Mouse (Mus musculus): ENCODE data around the gene Gm28047.
"Not testable (repeated sequence)": the region's sequence is repeated elsewhere in the genome, so short reads cannot be mapped to it uniquely, and the experiment has no call there.

The Gm28047 gene

GRCm38 (mm10) chr15:102619486-102619885 is 5.4 kb downstream of the Gm28047 start:
- DNase-seq (ENCODE audit: low spot score) = no peak

GRCm38 (mm10) chr15:102617654-102618053 is 7.2 kb downstream of the Gm28047 start:
- no peak for DNase-seq (ENCODE audit: low spot score)

DNA sequence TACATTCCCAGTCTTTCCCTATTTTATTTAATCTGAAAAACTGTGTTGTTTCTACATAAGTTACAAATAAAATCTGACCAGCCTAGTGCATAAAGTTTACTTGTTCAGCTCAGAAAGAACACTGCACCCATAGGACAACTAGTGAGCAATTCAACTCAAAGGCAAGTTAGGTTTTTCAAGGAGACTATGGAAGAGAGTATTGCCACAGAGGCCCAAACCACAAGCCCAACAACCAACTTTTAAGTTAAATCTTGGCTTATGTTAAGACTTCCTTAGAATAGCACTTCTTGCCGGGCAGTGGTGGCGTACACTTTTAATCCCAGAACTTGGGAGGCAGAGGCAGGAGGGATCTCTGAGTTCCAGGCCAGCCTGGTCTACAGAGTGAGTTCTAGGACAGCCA is 8.7 kb downstream of the Gm28047 start:
- DNase-seq (ENCODE audit: low spot score) = no peak

DNA sequence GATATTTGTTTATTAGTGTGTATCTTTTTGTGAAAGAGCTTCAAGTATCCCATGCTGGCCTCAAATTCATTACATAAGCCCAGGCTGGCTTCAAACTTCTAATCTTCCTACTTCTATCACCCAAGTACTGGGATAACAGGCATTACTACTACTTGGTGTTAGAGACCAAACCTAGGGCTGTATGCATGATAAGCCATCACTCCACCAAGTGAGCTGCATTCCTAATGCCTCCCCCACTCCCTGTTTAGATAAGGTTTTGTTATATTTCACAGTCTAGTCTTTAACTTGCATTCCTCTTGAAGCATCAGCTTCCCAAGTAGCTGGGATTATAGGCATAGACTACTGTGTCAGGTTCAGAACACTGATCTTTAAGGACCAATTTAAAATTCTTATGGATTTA is 10.6 kb downstream of the Gm28047 start:
- no peak for DNase-seq (ENCODE audit: low spot score)

DNA sequence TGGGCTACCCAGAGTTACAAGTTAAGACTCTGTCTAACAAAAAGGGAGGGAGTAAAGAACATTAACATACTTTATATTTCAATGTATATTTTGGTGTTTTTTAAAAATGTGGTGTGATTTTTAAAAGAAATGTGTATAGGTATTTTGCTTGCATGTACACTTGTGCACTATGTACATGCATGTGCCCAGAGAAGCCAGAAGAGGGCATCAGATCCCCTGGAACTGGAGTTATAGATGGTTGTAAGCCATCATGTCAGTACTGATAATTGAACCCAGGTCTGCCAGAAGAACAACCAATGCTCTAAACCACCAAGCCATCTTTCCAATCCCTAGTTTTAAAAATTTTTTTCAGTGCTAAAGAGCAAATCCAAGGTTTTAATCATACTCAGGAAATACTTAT is 11.9 kb downstream of the Gm28047 start:
- DNase-seq (ENCODE audit: low spot score) = no peak

DNA sequence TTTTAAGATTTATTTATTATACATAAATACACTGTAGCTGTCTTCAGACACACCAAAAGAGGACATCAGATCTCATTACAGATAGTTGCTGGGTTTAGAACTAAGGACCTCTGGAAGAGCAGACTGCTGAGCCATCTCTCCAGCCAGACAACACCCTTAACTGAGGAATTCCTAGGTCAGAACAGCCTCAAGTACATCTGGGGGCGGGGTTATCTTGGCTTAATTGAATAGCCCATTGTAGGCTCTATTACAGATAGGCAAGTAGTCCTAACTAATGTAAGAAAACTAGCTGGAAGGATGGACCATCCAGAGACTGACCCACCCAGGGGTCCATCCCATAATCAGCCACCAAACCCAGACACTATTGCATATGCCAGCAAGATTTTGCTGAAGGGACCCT is 16.3 kb downstream of the Gm28047 start:
- DNase-seq (ENCODE audit: low spot score) = not testable (repeated sequence)

DNA sequence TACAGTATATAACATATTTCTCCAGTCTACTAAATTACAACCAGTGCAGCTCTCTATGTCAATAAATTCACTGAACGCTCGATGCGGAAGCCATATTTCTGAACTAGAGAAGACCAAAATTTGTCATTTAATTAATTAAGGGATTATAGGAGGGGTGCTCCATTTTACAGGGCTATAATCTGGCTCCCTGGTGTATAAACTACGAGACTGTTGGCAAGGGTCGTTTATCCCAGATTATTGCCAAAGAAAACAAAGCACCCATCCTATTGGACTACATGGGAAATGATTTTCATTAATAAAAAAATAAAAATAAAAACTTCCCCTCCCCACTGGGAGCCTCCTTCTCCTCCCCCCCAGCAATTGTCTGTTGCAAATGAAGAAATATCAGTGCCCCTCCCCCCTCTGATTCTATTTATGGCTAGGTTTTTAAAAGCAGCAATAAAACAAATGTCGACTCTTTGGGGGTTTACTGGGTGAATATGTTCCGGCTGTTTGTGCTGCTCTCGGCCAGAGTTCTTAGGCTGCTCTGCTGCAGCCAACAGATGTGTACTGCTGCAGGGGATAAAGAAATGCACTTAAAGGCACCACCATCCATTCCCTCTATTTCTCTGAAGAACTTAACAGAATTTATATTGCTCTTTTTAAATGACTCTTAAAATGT is 30.7 kb downstream of the Gm28047 start:
- DNase-seq (ENCODE audit: low spot score) = no peak

DNA sequence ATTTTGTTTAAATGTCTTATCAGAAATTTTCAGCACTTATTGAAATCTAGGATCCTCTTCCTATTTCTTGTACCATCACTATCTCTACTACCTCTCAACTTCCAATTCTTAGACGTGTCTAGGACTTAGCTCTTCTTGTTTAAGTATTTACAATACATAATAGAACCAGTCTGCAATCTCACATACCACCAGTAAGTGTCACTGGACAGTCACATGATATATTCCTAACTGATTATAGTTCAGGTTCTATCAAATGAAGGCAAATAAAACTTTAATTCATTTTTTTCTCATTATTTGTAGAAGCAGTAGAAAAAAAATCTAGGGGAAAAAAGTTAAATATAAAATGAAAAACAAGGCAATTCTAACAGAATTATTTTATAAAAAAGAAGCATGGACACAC is 32.2 kb downstream of the Gm28047 start:
- no peak for DNase-seq (ENCODE audit: low spot score)

GRCm38 (mm10) chr15:102590567-102590966 is 34.3 kb downstream of the Gm28047 start:
- no peak for DNase-seq (ENCODE audit: low spot score)

GRCm38 (mm10) chr15:102589826-102590225 is 35.0 kb downstream of the Gm28047 start:
- no peak for DNase-seq (ENCODE audit: low spot score)

- no peak for DNase-seq (ENCODE audit: low spot score)
Measured at GRCm38 (mm10) chr15:102585501-102585900, 39.4 kb downstream of the Gm28047 start.

DNA sequence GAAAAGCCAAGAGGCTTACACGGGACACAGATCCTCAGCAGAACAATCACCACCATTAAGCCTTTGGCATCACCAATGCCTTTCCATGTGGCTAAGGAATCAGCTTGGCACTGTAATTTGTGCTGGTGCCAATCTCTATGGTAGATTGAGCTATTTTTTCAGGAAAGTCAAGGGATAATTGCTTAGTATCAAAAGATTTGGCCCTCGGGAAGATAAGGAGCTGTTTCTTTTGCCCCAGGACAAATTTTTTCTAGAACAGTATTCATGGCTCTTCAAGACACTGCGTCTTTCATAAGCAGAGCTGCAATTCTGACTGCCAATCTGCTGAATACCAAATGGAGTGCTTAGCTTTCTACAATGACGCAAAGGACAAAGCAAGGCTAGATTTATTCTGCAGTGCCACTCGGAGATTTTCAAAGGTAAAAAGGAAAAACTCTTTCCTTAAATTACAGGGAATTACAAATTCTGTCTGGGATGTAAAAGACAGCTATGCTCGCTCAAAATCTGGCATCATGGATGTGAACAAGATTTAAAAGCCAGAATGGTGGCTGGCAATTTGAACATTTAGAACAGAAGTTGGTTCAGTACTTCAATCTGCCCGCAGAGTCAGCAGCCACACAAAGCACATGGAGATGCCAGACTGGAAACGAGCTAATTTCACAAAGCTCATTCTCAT is 41.0 kb downstream of the Gm28047 start:
- DNase-seq (ENCODE audit: low spot score) = no peak

- no peak for DNase-seq (ENCODE audit: low spot score)
Measured at GRCm38 (mm10) chr15:102581205-102581604, 43.7 kb downstream of the Gm28047 start.

DNA sequence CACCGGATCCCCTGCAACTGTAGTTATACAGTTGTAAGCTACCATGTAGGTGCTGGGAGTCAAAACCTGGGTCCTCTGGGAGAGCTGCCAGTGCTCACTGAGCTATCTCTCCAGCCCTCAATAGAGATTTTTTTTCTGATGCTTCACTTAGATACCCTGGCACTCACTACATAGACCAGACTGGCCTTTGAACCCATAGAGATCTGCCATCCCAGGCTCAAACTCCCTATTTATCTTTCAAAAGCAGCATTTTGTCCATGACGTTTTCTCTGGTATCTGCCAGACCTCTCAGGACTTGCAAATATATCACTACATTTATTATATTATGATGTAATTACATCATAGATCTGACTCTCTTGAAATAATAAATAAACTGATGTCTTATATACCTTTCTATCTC is 46.5 kb downstream of the Gm28047 start:
- no peak for DNase-seq (ENCODE audit: low spot score)

GRCm38 (mm10) chr15:102576972-102577371 is 47.9 kb downstream of the Gm28047 start:
- DNase-seq (ENCODE audit: low spot score) = no peak

GRCm38 (mm10) chr15:102572081-102572480 is 52.8 kb downstream of the Gm28047 start:
- DNase-seq (ENCODE audit: low spot score) = no peak

DNA sequence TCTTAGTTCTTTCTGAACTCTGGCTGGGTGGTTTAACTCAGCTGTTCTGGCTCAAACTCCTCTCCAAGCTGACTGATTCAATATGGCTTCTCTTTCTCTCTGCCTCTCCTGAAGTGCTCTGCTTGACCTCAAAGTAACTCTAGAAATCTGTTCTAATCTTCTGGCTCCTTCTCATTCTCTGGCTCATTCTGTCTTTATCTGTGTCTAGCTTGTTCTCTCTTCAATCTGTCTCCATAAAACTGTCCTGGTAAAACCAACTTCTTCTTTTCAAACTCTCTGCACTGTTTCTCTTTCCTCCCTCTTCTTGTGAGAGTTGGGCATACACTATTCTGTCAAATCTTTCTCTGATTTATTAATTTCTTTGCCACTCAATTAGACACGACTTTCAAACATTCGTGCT is 57.0 kb downstream of the Gm28047 start:
- no peak for DNase-seq (ENCODE audit: low spot score)

DNA sequence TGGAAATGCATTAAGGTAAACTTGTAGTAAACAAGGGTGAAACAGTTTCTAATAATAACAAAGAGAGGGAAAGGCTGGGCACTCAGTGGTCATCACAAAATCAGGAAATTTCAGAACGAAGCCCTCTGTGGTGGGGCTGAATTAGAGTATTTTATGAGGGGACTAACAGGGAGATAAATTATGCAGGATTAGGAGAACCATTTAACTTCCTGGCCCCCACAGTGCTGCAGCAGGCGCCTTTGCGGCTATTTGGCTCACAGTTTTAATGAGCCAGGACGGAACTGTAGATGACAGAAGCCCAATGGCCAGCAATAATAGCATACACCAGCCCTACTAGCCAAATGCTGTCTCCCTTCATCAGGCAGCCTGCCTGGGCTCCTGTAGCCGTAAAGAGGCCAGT is 61.2 kb downstream of the Gm28047 start:
- DNase-seq (ENCODE audit: low spot score) = no peak

DNA sequence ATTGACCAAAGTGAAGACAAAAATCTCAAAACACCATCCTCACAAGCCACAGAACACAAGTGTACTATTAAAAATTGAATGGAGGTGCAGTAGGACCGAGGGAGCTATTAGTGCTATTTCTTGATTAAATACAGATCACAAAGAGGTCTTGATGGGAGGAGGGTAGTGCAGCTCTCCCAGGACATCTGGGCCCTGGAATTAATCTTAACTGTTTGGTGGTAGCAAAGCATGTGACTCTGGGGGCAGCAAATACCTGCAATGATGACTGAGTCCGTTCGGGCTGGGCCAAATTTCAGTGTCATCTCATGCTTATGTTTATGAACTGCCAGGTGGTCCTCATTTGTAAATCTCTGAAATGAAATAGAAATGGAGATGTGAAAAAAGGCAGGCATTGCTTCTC is 61.8 kb downstream of the Gm28047 start:
- no peak for DNase-seq (ENCODE audit: low spot score)

- DNase-seq (ENCODE audit: low spot score) = no peak
Measured at GRCm38 (mm10) chr15:102562491-102562890, 62.4 kb downstream of the Gm28047 start.

- DNase-seq (ENCODE audit: low spot score) = no peak
Measured at GRCm38 (mm10) chr15:102557580-102557979, 67.3 kb downstream of the Gm28047 start.

- no peak for DNase-seq (ENCODE audit: low spot score)
Measured at GRCm38 (mm10) chr15:102555581-102555980, 69.3 kb downstream of the Gm28047 start.

GRCm38 (mm10) chr15:102552599-102552998 is 72.3 kb downstream of the Gm28047 start:
- no peak for DNase-seq (ENCODE audit: low spot score)

- no peak for DNase-seq (ENCODE audit: low spot score)
Measured at GRCm38 (mm10) chr15:102547478-102547877, 77.4 kb downstream of the Gm28047 start.

All from testis, postnatal 14 days (tissue).